Mouse (Mus musculus): ENCODE measurements around the gene Uncx. TPM values are rescaled to one million over a fixed set of nuclear protein-coding genes. Genes with fewer than 3 reads are reported as not detected.

The Uncx gene
- polyA plus RNA-seq, 1 experiment from 2014 or later = 66.8 TPM

DNA sequence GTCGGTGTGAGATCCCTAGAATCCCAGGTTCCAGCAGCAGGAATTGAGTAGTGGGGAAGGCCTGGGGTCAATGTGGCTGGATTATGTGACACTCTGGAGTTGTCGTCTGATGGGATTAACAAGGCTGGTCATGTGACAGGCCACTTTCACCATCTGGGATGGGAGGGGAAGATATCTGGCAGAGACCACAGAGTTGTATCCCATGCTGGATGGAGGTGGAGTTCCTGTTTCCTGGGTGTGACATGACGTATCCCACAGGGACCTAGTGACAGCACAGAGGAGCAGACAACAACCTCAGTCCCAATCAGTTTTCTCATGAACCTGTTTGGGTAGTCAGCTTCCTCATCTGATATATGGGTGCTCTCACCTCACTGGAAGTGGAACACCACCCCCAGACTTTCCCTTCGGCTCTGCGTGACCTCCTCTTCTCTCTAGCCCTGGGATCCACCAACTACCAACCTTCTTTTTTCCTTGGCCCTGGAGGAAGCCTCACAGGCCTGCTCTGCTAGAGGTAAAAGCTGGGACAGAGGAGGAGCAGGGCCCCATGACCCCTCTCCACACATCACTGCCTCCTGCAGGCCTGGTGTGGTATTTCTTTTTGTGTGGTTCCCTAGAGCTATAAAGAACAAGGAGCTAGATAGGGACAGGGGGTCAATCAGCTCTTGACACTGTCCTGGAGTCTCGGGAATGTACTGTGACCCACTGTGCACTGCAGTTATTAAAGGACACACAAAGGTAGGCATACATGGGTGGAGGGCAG is 23.5 kb downstream of the Uncx start:
- Histone ChIP-seq H3K4me1 (replicated peaks; ENCODE audit: control insufficient read depth, insufficient read depth, low read length) (no peaks in the 10 kb centered on the region), H3K4me3 (ENCODE audit: low read depth, low read length) (no peak overlapping the region), H3K27me3 (ENCODE audit: control insufficient read depth, insufficient read depth, low read length) (peaks cover 33% of the 10 kb centered on the region), H3K27ac (ENCODE audit: low read depth, low read length) (no peak overlapping the region), H3K4me2 (replicated peaks; ENCODE audit: low read depth, low read length) (no peak overlapping the region), H3K9ac (ENCODE audit: low read depth, low read length) (no peak overlapping the region), H3K9me3 (ENCODE audit: control insufficient read depth, low read length) (no peaks in the 10 kb centered on the region), H3K36me3 (ENCODE audit: control insufficient read depth, insufficient read depth, low read length) (no peaks in the 10 kb centered on the region)
- no peak for ATAC-seq (ENCODE audit: low FRiP score)
- 80% methylated on average over 6 of the region's 6 CpGs for WGBS
- DNase-seq (ENCODE audit: low spot score) = no peak

DNA sequence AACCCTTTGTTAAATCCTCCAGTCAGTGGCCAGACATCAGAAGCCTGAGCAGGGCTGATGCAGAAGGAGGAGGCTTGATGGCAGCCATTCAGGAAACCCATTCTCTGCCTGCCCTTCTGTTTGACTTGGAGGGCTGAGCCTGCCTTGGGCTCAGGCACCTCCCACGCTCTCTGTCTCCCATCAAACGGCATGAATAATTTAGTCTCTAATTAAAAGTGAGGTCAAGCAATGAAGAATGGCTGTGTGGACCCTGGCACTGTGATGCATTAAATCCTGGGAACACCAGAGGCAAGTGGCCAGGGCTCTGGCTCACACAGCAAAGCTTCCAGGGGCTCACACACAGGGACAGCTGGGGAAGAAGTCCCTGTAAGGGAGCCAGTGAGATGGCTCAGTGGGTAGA is 24.8 kb downstream of the Uncx start:
- Histone ChIP-seq H3K9ac (ENCODE audit: low read depth, low read length) (no peak overlapping the region), H3K4me1 (replicated peaks; ENCODE audit: control insufficient read depth, insufficient read depth, low read length) (no peaks in the 10 kb centered on the region; the same call in 1 of the 2 replicates), H3K9me3 (ENCODE audit: control insufficient read depth, low read length) (no peaks in the 10 kb centered on the region), H3K36me3 (ENCODE audit: control insufficient read depth, insufficient read depth, low read length) (no peaks in the 10 kb centered on the region), H3K27me3 (ENCODE audit: control insufficient read depth, insufficient read depth, low read length) (peaks cover 23% of the 10 kb centered on the region), H3K27ac (ENCODE audit: low read depth, low read length) (peak overlapping the region; percentile 47; the same call in 1 of the 2 replicates), H3K4me3 (ENCODE audit: low read depth, low read length) (no peak overlapping the region), H3K4me2 (replicated peaks; ENCODE audit: low read depth, low read length) (no peak overlapping the region)
- DNase-seq (ENCODE audit: low spot score) (no peak), ATAC-seq (ENCODE audit: low FRiP score) (peak; percentile 38; the same call in 1 of the 2 replicates)
- 34% methylated on average over 2 of the region's 2 CpGs for WGBS

DNA sequence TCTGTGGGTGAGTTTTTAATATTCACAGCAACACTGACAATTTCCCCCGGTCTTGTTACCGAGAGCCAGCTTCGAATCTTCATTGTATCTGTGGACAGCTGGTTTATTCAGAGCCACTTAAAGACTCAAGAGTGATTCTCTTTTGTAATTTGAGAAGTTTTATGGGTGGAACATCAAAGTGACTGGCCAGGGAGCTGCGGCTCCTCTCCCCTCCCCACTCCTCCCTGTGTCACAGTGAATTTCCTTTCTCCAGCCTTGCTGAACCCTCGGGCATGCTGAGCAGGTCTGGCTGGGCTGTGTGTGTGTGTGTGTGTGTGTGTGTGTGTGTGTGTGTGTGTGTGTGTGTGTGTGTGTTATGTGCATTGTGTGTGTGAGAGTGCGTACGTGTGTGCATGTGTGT is 29.2 kb downstream of the Uncx start:
- H3K4me3 ChIP-seq (ENCODE audit: low read depth, low read length) = no peak overlapping the region
- DNase-seq (ENCODE audit: low spot score) (no peak), ATAC-seq (ENCODE audit: low FRiP score) (no peak)
- no peak overlapping the region for H3K4me2 ChIP-seq (replicated peaks; ENCODE audit: low read depth, low read length)
- peaks cover 2% of the 10 kb centered on the region; the same call in 1 of the 2 replicates for H3K27me3 ChIP-seq (ENCODE audit: control insufficient read depth, insufficient read depth, low read length)
- 27% methylated on average over 7 of the region's 7 CpGs for WGBS
- no peak overlapping the region for H3K9ac ChIP-seq (ENCODE audit: low read depth, low read length)
- no peak overlapping the region for H3K27ac ChIP-seq (ENCODE audit: low read depth, low read length)
- no peaks in the 10 kb centered on the region for H3K9me3 ChIP-seq (ENCODE audit: control insufficient read depth, low read length)
- H3K36me3 ChIP-seq (ENCODE audit: control insufficient read depth, insufficient read depth, low read length) = no peaks in the 10 kb centered on the region
- H3K4me1 ChIP-seq (replicated peaks; ENCODE audit: control insufficient read depth, insufficient read depth, low read length) = no peaks in the 10 kb centered on the region; the same call in 1 of the 2 replicates

DNA sequence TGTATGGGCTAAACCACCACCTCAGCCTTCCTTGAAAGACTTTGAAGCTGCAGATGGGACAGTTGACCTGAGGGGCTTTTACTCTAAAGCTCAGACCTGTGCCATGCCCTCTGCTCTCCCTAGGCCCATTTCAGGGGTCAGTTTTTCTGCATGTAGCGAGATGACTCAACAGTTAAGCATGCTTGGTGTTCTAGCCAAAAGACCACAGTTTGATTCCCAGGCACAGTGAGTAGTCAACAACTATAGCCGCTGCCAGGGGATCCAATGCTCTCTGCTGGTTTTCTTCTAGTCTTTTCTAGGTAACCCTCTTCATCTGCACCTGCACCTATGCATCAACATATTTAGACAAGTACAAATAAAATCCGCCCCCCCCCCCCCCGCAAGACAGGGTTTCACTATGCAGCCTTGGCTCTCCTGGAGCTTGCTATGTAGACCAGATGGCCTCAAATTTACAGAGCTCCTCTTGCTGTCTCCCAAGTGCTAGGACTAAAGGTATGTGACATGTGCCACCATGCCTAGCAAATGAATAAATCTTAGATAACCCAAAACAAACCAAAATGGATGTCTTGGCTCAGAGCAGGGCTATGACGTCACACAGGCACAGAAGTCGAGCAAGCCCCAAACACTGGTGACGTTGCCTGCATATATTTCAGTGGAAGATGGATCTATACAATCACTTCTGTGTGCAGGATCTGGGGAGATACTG is 30.5 kb downstream of the Uncx start:
- Histone ChIP-seq H3K4me3 (ENCODE audit: low read depth, low read length) (no peak overlapping the region), H3K36me3 (ENCODE audit: control insufficient read depth, insufficient read depth, low read length) (no peaks in the 10 kb centered on the region), H3K27ac (ENCODE audit: low read depth, low read length) (no peak overlapping the region), H3K9ac (ENCODE audit: low read depth, low read length) (no peak overlapping the region), H3K27me3 (ENCODE audit: control insufficient read depth, insufficient read depth, low read length) (no peaks in the 10 kb centered on the region; the same call in 1 of the 2 replicates), H3K4me1 (replicated peaks; ENCODE audit: control insufficient read depth, insufficient read depth, low read length) (no peaks in the 10 kb centered on the region; the same call in 1 of the 2 replicates), H3K4me2 (replicated peaks; ENCODE audit: low read depth, low read length) (no peak overlapping the region), H3K9me3 (ENCODE audit: control insufficient read depth, low read length) (no peaks in the 10 kb centered on the region)
- 83% methylated on average over 7 of the region's 7 CpGs for WGBS
- DNase-seq (ENCODE audit: low spot score) = no peak
- ATAC-seq (ENCODE audit: low FRiP score) = no peak

DNA sequence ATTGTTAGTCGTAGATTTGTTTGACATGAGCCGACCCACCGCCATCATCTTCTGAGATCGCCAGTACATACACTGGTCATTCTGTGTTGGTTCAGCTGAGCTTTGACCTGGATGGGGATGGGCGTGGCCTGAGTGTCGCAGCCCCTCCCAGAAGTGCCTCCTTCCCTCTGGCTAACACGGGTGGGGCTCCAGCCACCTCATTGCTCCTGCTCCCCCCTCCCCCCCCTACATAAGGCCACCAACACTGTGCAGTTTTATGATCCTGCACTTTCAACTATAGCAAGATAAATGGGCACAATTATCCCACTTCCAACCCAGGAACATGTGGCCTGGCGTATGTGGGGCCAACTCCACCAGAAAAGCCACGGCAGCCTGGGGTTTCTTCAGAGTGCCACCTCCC is 31.8 kb downstream of the Uncx start:
- Histone ChIP-seq H3K36me3 (ENCODE audit: control insufficient read depth, insufficient read depth, low read length) (no peaks in the 10 kb centered on the region), H3K27ac (ENCODE audit: low read depth, low read length) (no peak overlapping the region), H3K4me1 (replicated peaks; ENCODE audit: control insufficient read depth, insufficient read depth, low read length) (no peaks in the 10 kb centered on the region; the same call in 1 of the 2 replicates), H3K4me3 (ENCODE audit: low read depth, low read length) (no peak overlapping the region), H3K9me3 (ENCODE audit: control insufficient read depth, low read length) (no peaks in the 10 kb centered on the region), H3K4me2 (replicated peaks; ENCODE audit: low read depth, low read length) (no peak overlapping the region), H3K27me3 (ENCODE audit: control insufficient read depth, insufficient read depth, low read length) (peaks cover 6% of the 10 kb centered on the region; the same call in 1 of the 2 replicates), H3K9ac (ENCODE audit: low read depth, low read length) (no peak overlapping the region)
- WGBS = 77% methylated on average over 9 of the region's 9 CpGs
- DNase-seq (ENCODE audit: low spot score) = no peak
- no peak for ATAC-seq (ENCODE audit: low FRiP score)

DNA sequence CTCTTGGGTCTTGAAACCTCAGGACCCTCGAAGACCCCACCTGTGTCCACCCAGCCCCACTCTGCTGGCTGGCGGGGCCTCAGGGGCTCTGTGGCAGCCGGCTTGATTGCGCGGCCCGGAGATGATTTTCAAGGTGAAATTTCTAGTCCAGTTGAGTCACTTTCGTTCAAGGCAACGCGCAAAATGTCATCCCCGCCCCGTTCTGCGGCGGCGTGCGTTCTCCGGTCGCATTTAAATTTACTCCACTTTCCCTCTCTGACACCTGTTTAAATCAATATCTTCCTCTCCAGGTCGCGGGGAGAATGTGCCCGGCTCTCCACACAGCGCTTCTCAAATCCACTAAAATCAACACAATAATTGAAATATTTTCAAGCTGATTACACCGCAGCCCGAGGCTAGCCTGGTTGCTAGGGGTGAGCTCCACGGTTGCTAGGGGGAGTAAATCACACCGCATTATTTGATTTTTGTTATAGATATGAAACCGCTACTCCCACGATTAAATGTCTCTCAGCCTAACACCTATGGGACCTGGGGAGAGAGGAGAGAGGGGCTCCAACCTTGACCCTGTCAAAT is 37.0 kb downstream of the Uncx start:
- 34% methylated on average over 27 of the region's 27 CpGs for WGBS
- Histone ChIP-seq H3K9ac (ENCODE audit: low read depth, low read length) (no peak overlapping the region), H3K27ac (ENCODE audit: low read depth, low read length) (no peak overlapping the region), H3K36me3 (ENCODE audit: control insufficient read depth, insufficient read depth, low read length) (no peaks in the 10 kb centered on the region), H3K9me3 (ENCODE audit: control insufficient read depth, low read length) (no peaks in the 10 kb centered on the region), H3K4me1 (replicated peaks; ENCODE audit: control insufficient read depth, insufficient read depth, low read length) (peaks cover 12% of the 10 kb centered on the region), H3K27me3 (ENCODE audit: control insufficient read depth, insufficient read depth, low read length) (peaks cover 50% of the 10 kb centered on the region), H3K4me2 (replicated peaks; ENCODE audit: low read depth, low read length) (no peak overlapping the region), H3K4me3 (ENCODE audit: low read depth, low read length) (no peak overlapping the region)
- DNase-seq (ENCODE audit: low spot score) = no peak
- ATAC-seq (ENCODE audit: low FRiP score) = no peak

DNA sequence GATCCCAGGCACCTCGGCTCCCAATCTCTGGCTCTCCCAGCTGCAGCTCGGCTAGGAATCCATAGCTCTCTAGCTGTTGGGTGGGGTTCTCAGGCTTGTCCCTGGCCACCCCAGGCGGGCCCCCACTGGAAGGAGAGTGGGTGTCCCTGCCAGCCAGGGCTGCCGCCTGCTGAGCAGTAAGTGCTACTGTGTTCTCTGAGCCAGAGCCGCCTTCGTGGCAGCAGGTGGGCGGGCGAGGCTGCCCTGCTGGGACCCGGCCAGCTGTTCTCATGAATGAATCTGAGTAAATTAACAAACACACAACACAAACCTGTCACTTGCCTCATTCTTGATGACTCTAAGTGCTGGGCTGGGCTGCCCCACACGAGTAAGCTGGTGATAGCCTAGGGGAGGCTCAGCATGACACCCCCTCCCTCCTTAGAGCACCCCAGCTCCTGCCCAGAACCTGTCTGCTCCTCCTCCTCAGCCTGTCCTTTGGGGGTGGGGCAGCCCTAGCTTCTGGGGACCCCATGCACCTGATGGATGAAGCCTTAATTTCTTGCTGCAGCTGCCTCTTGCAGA is 38.1 kb downstream of the Uncx start:
- H3K4me2 ChIP-seq (replicated peaks; ENCODE audit: low read depth, low read length) = no peak overlapping the region
- no peaks in the 10 kb centered on the region for H3K9me3 ChIP-seq (ENCODE audit: control insufficient read depth, low read length)
- no peak overlapping the region for H3K9ac ChIP-seq (ENCODE audit: low read depth, low read length)
- peaks cover 51% of the 10 kb centered on the region for H3K27me3 ChIP-seq (ENCODE audit: control insufficient read depth, insufficient read depth, low read length)
- WGBS = 2% methylated on average over 10 of the region's 10 CpGs
- no peak overlapping the region for H3K27ac ChIP-seq (ENCODE audit: low read depth, low read length)
- peaks cover 12% of the 10 kb centered on the region for H3K4me1 ChIP-seq (replicated peaks; ENCODE audit: control insufficient read depth, insufficient read depth, low read length)
- no peak overlapping the region for H3K4me3 ChIP-seq (ENCODE audit: low read depth, low read length)
- DNase-seq (ENCODE audit: low spot score) = peak; percentile 63
- no peaks in the 10 kb centered on the region for H3K36me3 ChIP-seq (ENCODE audit: control insufficient read depth, insufficient read depth, low read length)
- ATAC-seq (ENCODE audit: low FRiP score) = peak; percentile 62

DNA sequence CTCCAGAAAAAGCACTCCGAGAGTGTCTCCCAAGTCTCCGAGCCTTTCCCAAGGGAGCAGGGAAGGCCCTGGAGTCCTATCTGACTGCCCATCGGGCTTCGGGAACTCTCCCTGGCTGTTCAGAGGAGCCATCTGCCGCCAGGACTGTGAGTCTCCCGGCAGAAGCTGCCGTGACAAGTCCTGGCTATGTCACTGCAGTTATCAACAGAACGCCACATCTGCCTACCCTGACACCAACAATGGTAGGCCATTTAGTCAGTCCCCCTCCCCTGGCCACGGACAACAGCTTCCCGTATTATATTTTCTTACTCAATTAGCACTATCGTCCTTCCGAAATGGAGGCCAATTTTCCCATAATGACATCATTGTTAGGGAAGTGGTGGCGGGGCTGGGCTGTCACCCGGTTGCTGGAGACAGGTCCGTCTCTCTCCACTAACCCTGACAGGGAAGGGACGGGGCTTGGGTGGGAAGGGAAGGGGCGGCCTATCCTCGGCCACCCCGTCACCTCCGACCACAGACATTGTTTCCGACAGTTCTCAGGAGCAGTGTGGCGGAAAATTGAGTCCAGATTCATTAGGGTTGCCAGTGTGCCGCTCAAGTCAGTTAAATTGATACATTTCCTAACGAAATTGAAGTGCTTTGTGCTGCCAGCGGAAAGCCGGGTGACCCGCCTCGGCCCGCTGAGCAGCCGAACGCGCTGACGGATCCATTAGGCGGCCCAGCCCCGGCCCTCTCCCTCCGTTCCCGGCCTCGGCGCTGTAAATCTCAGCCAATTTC is 41.9 kb downstream of the Uncx start:
- Histone ChIP-seq H3K27me3 (ENCODE audit: control insufficient read depth, insufficient read depth, low read length) (peaks cover 46% of the 10 kb centered on the region), H3K9ac (ENCODE audit: low read depth, low read length) (no peak overlapping the region), H3K27ac (ENCODE audit: low read depth, low read length) (peak overlapping the region; percentile 77), H3K4me1 (replicated peaks; ENCODE audit: control insufficient read depth, insufficient read depth, low read length) (peaks cover 12% of the 10 kb centered on the region), H3K9me3 (ENCODE audit: control insufficient read depth, low read length) (no peaks in the 10 kb centered on the region), H3K4me3 (ENCODE audit: low read depth, low read length) (no peak overlapping the region), H3K4me2 (replicated peaks; ENCODE audit: low read depth, low read length) (peak overlapping the region; percentile 3; the same call in 1 of the 2 replicates), H3K36me3 (ENCODE audit: control insufficient read depth, insufficient read depth, low read length) (no peaks in the 10 kb centered on the region)
- ATAC-seq (ENCODE audit: low FRiP score) (peak; percentile 90), DNase-seq (ENCODE audit: low spot score) (peak; percentile 73)
- WGBS = 2% methylated on average over 39 of the region's 39 CpGs
